Mouse (Mus musculus) MEL (cell line): ENCODE measurements around the gene Cerk. TPM values are rescaled to one million over a fixed set of nuclear protein-coding genes. Genes with fewer than 3 reads are reported as not detected.
"Not testable (repeated sequence)": the region's sequence is repeated elsewhere in the genome, so short reads cannot be mapped to it uniquely, and the experiment has no call there.

Source experiments
- DNase-seq: peaks from one replicate; pipeline ENCODE4 v3.0.0; 2011; ENCODE audit warnings: low read depth, low spot score
- H3K27ac ChIP-seq: 2 replicates; pipeline ENCODE4 v1.5.1; 2012; ENCODE audit warnings: low read depth, mild to moderate bottlenecking, control low read depth, low read length, moderate library complexity; ENCODE audit not compliant: control insufficient read depth
- H3K27me3 ChIP-seq, 2 experiments: fragments of 150-350 bp in 1 of 2; sonication (generic) in 1 of 2; 2 replicates each; pipeline ENCODE4 v1.6.1; 2012; ENCODE audit warnings: low read length in 2 of 2, mild to moderate bottlenecking in 2 of 2, improper control_type of control experiment in 1 of 2, moderate library complexity in 1 of 2; ENCODE audit not compliant: insufficient read depth in 2 of 2, control insufficient read depth in 1 of 2
- H3K36me3 ChIP-seq, 2 experiments: 2 replicates each; pipeline ENCODE4 v1.6.1; 2012 to 2014; ENCODE audit warnings: low read length in 2 of 2, improper control_type of control experiment in 1 of 2, inconsistent platforms in 1 of 2, mild to moderate bottlenecking in 1 of 2; ENCODE audit not compliant: insufficient read depth in 2 of 2, control insufficient read depth in 1 of 2
- H3K4me1 ChIP-seq, 2 experiments: fragments of 150-350 bp in 1 of 2; sonication (generic) in 1 of 2; 2 replicates each; pipeline ENCODE4 v1.6.1; 2012; ENCODE audit warnings: low read length in 2 of 2, improper control_type of control experiment in 1 of 2, mild to moderate bottlenecking in 1 of 2; ENCODE audit not compliant: insufficient read depth in 2 of 2, control insufficient read depth in 1 of 2
- H3K4me3 ChIP-seq, 2 experiments: fragments of 150-350 bp in 1 of 2; sonication (generic) in 1 of 2; 2 replicates each; pipeline ENCODE4 v1.5.1; 2012; ENCODE audit warnings: low read depth in 2 of 2, low read length in 2 of 2, mild to moderate bottlenecking in 2 of 2, moderate library complexity in 2 of 2, control low read depth in 1 of 2, improper control_type of control experiment in 1 of 2; ENCODE audit not compliant: control insufficient read depth in 1 of 2, insufficient read depth in 1 of 2
- H3K79me2 ChIP-seq: 2 replicates; pipeline ENCODE4 v1.6.1; 2012; ENCODE audit warnings: mild to moderate bottlenecking, low read length, moderate library complexity; ENCODE audit not compliant: control insufficient read depth, poor library complexity, insufficient read depth
- H3K9ac ChIP-seq: 2 replicates; pipeline ENCODE4 v1.6.1; 2012; ENCODE audit warnings: low read depth, mild to moderate bottlenecking, control low read depth, low read length, moderate library complexity; ENCODE audit not compliant: control insufficient read depth, poor library complexity, severe bottlenecking
- H3K9me3 ChIP-seq: fragments of 150-350 bp; sonication (generic); replicated peaks from 2 replicates; pipeline ENCODE4 v1.6.1; 2012; ENCODE audit warnings: mild to moderate bottlenecking, low read length, improper control_type of control experiment, moderate library complexity; ENCODE audit not compliant: insufficient read depth
- CTCF ChIP-seq, 3 experiments: IDR thresholded peaks in 2 of 3; conservative IDR thresholded peaks in 1 of 3; 2 replicates each; pipeline ENCODE4 v1.5.1; 2011 to 2012; ENCODE audit warnings: low read length in 3 of 3, low read depth in 2 of 3, mild to moderate bottlenecking in 2 of 3, improper control_type of control experiment in 1 of 3, inconsistent platforms in 1 of 3, mixed read lengths in 1 of 3, moderate library complexity in 1 of 3; ENCODE audit not compliant: control insufficient read depth in 1 of 3, insufficient read depth in 1 of 3, poor library complexity in 1 of 3, severe bottlenecking in 1 of 3
- EP300 ChIP-seq, 2 experiments: IDR thresholded peaks; 2 replicates each; pipeline ENCODE4 v1.6.1; 2011; ENCODE audit warnings: improper control_type of control experiment in 2 of 2, low read length in 2 of 2, low read depth in 1 of 2, mild to moderate bottlenecking in 1 of 2
- GATA1 ChIP-seq: IDR thresholded peaks from 2 replicates; pipeline ENCODE4 v1.6.1; 2011; ENCODE audit warnings: low read depth, low read length, improper control_type of control experiment
- MEF2A ChIP-seq: IDR thresholded peaks from 2 replicates; pipeline ENCODE4 v1.6.1; 2014; ENCODE audit warnings: low read depth, mild to moderate bottlenecking, inconsistent platforms, low read length, improper control_type of control experiment; ENCODE audit not compliant: poor library complexity, insufficient replicate concordance, severe bottlenecking; ENCODE audit errors: extremely low read depth
- MXI1 ChIP-seq: IDR thresholded peaks from 2 replicates; pipeline ENCODE4 v1.6.1; 2011; ENCODE audit warnings: mild to moderate bottlenecking, low read depth, low read length, improper control_type of control experiment
- MYC ChIP-seq: IDR thresholded peaks from 2 replicates; pipeline ENCODE4 v1.6.1; 2011; ENCODE audit warnings: low read depth, mild to moderate bottlenecking, low read length, improper control_type of control experiment, moderate library complexity
- NRF1 ChIP-seq: IDR thresholded peaks from 2 replicates; pipeline ENCODE4 v1.6.1; 2014; ENCODE audit warnings: low read depth, mild to moderate bottlenecking, inconsistent platforms, low read length, improper control_type of control experiment, moderate library complexity; ENCODE audit not compliant: poor library complexity, insufficient read depth, severe bottlenecking
- POLR2AphosphoS2 ChIP-seq: IDR thresholded peaks from 2 replicates; pipeline ENCODE4 v1.6.1; 2011; ENCODE audit warnings: low read length, improper control_type of control experiment
- SIN3A ChIP-seq: IDR thresholded peaks from 2 replicates; pipeline ENCODE4 v1.6.1; 2012; ENCODE audit warnings: low read length, improper control_type of control experiment, inconsistent platforms
- TAL1 ChIP-seq: IDR thresholded peaks from 2 replicates; pipeline ENCODE4 v1.6.1; 2012; ENCODE audit warnings: mild to moderate bottlenecking, inconsistent platforms, low read length, moderate library complexity, mixed read lengths
- TBP ChIP-seq: IDR thresholded peaks from 2 replicates; pipeline ENCODE4 v1.8.0; 2011; ENCODE audit warnings: low read depth, low read length, improper control_type of control experiment
- TCF12 ChIP-seq: IDR thresholded peaks from 2 replicates; pipeline ENCODE4 v1.6.1; 2014; ENCODE audit warnings: low read depth, mild to moderate bottlenecking, inconsistent platforms, low read length, improper control_type of control experiment, moderate library complexity
- USF1 ChIP-seq: IDR thresholded peaks from 2 replicates; pipeline ENCODE4 v1.6.1; 2014; ENCODE audit warnings: low read depth, mild to moderate bottlenecking, inconsistent platforms, low read length, improper control_type of control experiment, moderate library complexity
- USF2 ChIP-seq, 2 experiments: IDR thresholded peaks; 2 replicates each; pipeline ENCODE4 v1.6.1; 2011 to 2012; ENCODE audit warnings: improper control_type of control experiment in 2 of 2, low read length in 2 of 2, borderline replicate concordance in 1 of 2, inconsistent platforms in 1 of 2, low read depth in 1 of 2, mild to moderate bottlenecking in 1 of 2; ENCODE audit not compliant: insufficient read depth in 1 of 2
- ZNF384 ChIP-seq: IDR thresholded peaks from 2 replicates; pipeline ENCODE4 v1.6.1; 2012; ENCODE audit warnings: low read depth, mild to moderate bottlenecking, inconsistent platforms, low read length, improper control_type of control experiment
- polyA plus RNA-seq, 2 experiments: library from polyadenylated mRNA; stranded (reverse) in 1 of 2; unstranded in 1 of 2; fragments of >175 nt in 1 of 2; fragments of >200 nt in 1 of 2; gene quantifications; 2 replicates each; pipeline versions ENCODE4 v1.2.1 to v1.2.4; 2012; ENCODE audit warnings: low replicate concordance in 2 of 2, low read depth in 1 of 2; ENCODE audit not compliant: insufficient read length in 2 of 2, insufficient read depth in 1 of 2, missing spikeins in 1 of 2
- total RNA-seq: library from RNA; depleted of rRNA; stranded (reverse); fragments of 300-350 nt; gene quantifications from 2 replicates; pipeline ENCODE4 v1.2.3, GENCODE M21; 2012

Gene Cerk
- total and polyA plus RNA-seq, 3 experiments = 4.1 to 9.5 TPM; not detected in 1

DNA sequence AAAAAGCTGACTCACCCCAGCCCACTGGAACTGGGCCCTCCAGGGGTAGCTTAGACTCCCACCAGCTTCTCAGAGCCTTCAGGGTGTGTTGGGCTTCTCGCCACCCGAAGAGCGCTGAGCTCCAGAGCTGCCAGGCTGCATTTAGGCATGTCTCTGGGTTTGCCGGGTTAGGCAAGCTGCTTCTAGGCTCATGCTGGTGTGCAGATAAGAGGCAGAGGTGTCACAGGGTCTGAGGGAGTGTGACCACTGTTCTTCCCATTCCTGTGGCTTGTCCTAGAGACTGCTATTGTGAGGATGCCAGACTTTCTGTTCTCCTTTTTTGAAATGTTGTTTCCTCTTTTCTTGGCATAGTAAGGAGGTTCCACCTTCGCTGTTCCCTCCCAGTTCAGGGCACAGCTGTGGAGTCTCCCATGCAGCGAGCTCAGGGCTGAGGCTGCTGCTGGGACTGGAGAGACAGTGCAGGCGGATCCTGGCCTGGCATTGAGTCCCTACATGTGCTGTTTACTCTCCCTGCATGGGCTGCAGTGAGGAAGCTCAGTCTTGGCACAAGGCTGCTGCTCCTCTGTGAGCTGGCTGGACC lies 39.1 kb upstream of the Cerk start:
- DNase-seq = peak; percentile 90
- H3K27me3 ChIP-seq = no peaks in the 10 kb centered on the region
- no peak overlapping the region for H3K4me3 ChIP-seq
- no peaks in the 10 kb centered on the region for H3K79me2 ChIP-seq
- H3K9ac ChIP-seq = no peak overlapping the region
- peak; percentile 71 for TF ChIP-seq TBP
- peak; percentile 47 for TF ChIP-seq TAL1
- TF ChIP-seq GATA1 = peak; percentile 65
- peak; percentile 50; the same call in 1 of the 2 replicates for TF ChIP-seq USF1
- TF ChIP-seq MXI1 = peak; percentile 63; the same call in 1 of the 2 replicates
- no peak for TF ChIP-seq USF2 (IDR thresholded peaks at IDR 0.05; ENCODE audit: borderline replicate concordance in 1 of 2, insufficient read depth in 1 of 2, low read depth in 1 of 2, low read length in 2 of 2)
- 0 out of 2 replicates have a peak, but pooled peaks have one; percentile 13 for TF ChIP-seq TCF12
- TF ChIP-seq ZNF384 = no peak
- no peak for TF ChIP-seq NRF1
- peak; percentile 57; the same call in 1 of the 2 replicates for TF ChIP-seq SIN3A
- TF ChIP-seq MYC = peak; percentile 44; the same call in 1 of the 2 replicates
- TF ChIP-seq CTCF (IDR thresholded peaks at IDR 0.05 in 2 of 3, conservative IDR thresholded peaks at IDR 0.05 in 1 of 3; ENCODE audit: control insufficient read depth in 1 of 3, insufficient read depth in 1 of 3, low read depth in 2 of 3, low read length in 3 of 3, poor library complexity in 1 of 3, severe bottlenecking in 1 of 3) = no peak
- no peak for TF ChIP-seq POLR2AphosphoS2
- peak; percentile 42 to 69; a peak in 3 of 4 replicates for TF ChIP-seq EP300 (IDR thresholded peaks at IDR 0.05; ENCODE audit: low read depth in 1 of 2, low read length in 2 of 2)
- TF ChIP-seq MEF2A = no peak
- TF ChIP-seq, all 39 proteins: peak for 9
- peak overlapping the region; percentile 54 for H3K27ac ChIP-seq
- H3K4me1 ChIP-seq = peaks cover 4 to 9% of the 10 kb centered on the region in 2 experiments
- no peaks in the 10 kb centered on the region for H3K9me3 ChIP-seq
- no peaks in the 10 kb centered on the region; a peak in 1 of 4 replicates for H3K36me3 ChIP-seq

DNA sequence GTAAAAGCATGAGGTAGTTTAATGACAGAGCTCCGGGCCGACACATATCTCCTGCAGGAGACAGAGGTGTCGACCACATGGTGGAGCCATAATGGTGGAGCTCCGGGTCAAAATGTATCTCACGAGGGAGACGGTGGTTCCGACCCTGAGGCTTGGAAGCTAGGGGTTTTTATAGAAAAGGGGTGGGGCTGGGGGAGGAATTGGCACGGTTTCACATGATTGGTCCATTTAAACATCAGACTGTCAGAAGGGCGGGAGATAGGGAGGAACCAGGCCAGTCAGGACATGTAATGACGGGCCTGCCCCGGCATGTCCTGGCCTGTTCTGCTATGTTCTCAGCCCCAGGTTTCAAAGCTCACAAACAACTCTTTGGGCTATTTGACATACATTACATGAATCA lies 36.0 kb upstream of the Cerk start:
- H3K27me3 ChIP-seq, H3K36me3 ChIP-seq, H3K4me3 ChIP-seq, H3K4me1 ChIP-seq, H3K27ac ChIP-seq, H3K79me2 ChIP-seq, H3K9ac ChIP-seq, H3K9me3 ChIP-seq, DNase-seq: not testable (repeated sequence)
